In the genomic region with DNA sequence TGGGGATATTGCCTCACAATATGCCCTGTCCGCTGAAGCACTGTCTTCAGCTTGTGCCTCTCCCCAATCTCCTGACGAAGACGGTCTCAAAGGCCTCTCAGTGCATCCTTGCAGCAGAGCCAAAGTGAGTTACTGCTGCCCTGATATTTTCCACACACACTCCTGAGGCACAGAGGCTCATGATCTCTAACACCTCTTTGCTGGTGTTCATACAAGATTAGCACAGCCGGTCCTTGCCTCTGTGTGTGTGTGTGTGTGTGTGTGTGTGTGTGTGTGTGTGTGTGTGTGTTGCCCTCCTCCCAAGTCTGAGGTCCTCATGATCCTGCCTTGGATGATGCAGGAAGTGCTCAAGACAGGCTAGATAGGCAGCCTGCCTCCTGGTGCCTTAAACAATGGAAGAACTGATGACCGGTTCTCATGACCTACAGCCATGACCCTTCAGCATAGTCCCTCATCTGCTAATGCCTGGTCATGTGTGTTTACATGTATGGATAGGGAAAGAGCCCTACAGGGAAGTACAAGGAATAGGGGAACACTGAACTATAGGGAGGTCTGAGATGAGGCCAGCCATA, we compare ENCODE assay signal across 8 mouse cellular contexts.
DNase-seq lines count a peak whose midpoint lies in the region; ATAC-seq lines count a peak whose summit lies in the region.

No protein-coding gene starts in this region.

- WGBS in heart, embryonic 10.5 days = 63% methylated on average over 5 of the region's 5 CpGs
- 54% methylated on average over 5 of the region's 5 CpGs for WGBS in liver, embryonic 16.5 days (ENCODE audit: insufficient replicate concordance)
- 68% methylated on average over 5 of the region's 5 CpGs for WGBS in liver, embryonic 11.5 days
- 75% methylated on average over 5 of the region's 5 CpGs for WGBS in embryonic facial prominence, embryonic 13.5 days

- H3K9ac ChIP-seq in liver, embryonic 16.5 days (ENCODE audit: low read depth, low read length) = no peak overlapping the region
- no peak overlapping the region for H3K9ac ChIP-seq in liver, embryonic 11.5 days (ENCODE audit: low read depth, low read length)
- H3K9ac ChIP-seq in embryonic facial prominence, embryonic 13.5 days = no peak overlapping the region

- ATAC-seq in liver, embryonic 16.5 days (ENCODE audit: low read depth) = no peak
- no peak; the same call in 1 of the 2 replicates for ATAC-seq in liver, embryonic 11.5 days (replicated peaks; ENCODE audit: low FRiP score)
- ATAC-seq in embryonic facial prominence, embryonic 13.5 days (ENCODE audit: insufficient number of reproducible peaks, insufficient read depth, low FRiP score, low TSS enrichment, low read depth) = no peak
- 0 out of 2 replicates have a peak, but pooled peaks have one; percentile 8 for ATAC-seq in megakaryocyte, adult 5-6 weeks (ENCODE audit: poor library complexity, severe bottlenecking)

- H3K9me3 ChIP-seq in heart, embryonic 10.5 days = no peaks in the 10 kb centered on the region
- no peaks in the 10 kb centered on the region for H3K9me3 ChIP-seq in liver, embryonic 16.5 days (replicated peaks; ENCODE audit: control insufficient read depth, low read length)
- H3K9me3 ChIP-seq in liver, embryonic 11.5 days (ENCODE audit: control insufficient read depth, low read length) = no peaks in the 10 kb centered on the region
- no peaks in the 10 kb centered on the region for H3K9me3 ChIP-seq in embryonic facial prominence, embryonic 13.5 days

- DNase-seq in heart, embryonic 10.5 days (ENCODE audit: low spot score) = no peak
- no peak for DNase-seq in heart, adult 18-20 months
- no peak for DNase-seq in liver, embryonic 11.5 days (ENCODE audit: low spot score)
- DNase-seq in left cerebral cortex, postnatal 25 days (ENCODE audit: low spot score in 2 of 2) = no peak
- DNase-seq in embryo, embryonic 9.5 days (ENCODE audit: extremely low spot score) = no peak

- no peak overlapping the region for H3K4me2 ChIP-seq in liver, embryonic 16.5 days (ENCODE audit: low read depth, low read length)
- no peak overlapping the region for H3K4me2 ChIP-seq in liver, embryonic 11.5 days
- no peak overlapping the region for H3K4me2 ChIP-seq in embryonic facial prominence, embryonic 13.5 days

- intact Hi-C loops in left cerebral cortex, postnatal 25 days (cut with DNase I) = no loop called here

- H3K36me3 ChIP-seq in heart, embryonic 10.5 days = no peaks in the 10 kb centered on the region
- H3K36me3 ChIP-seq in liver, embryonic 16.5 days (ENCODE audit: control insufficient read depth, insufficient read depth) = no peaks in the 10 kb centered on the region
- H3K36me3 ChIP-seq in liver, embryonic 11.5 days (ENCODE audit: control insufficient read depth, insufficient read depth, low read length) = no peaks in the 10 kb centered on the region
- peaks cover 8% of the 10 kb centered on the region; the same call in 1 of the 2 replicates for H3K36me3 ChIP-seq in embryonic facial prominence, embryonic 13.5 days

- H3K27me3 ChIP-seq in heart, embryonic 10.5 days (ENCODE audit: insufficient read depth, poor library complexity, severe bottlenecking) = no peaks in the 10 kb centered on the region
- no peaks in the 10 kb centered on the region for H3K27me3 ChIP-seq in liver, embryonic 16.5 days (ENCODE audit: control insufficient read depth, insufficient read depth, low read depth, low read length)
- no peaks in the 10 kb centered on the region for H3K27me3 ChIP-seq in liver, embryonic 11.5 days (replicated peaks; ENCODE audit: control insufficient read depth, insufficient read depth, low read length)
- no peaks in the 10 kb centered on the region for H3K27me3 ChIP-seq in embryonic facial prominence, embryonic 13.5 days

- H3K27ac ChIP-seq in heart, embryonic 10.5 days = peak overlapping the region; percentile 78
- peak overlapping the region; percentile 54; the same call in 1 of the 2 replicates for H3K27ac ChIP-seq in liver, embryonic 16.5 days (ENCODE audit: low read length)
- no peak overlapping the region; the same call in 1 of the 2 replicates for H3K27ac ChIP-seq in liver, embryonic 11.5 days (ENCODE audit: low read depth, low read length)
- H3K27ac ChIP-seq in embryonic facial prominence, embryonic 13.5 days = peak overlapping the region; percentile 18; the same call in 1 of the 2 replicates

- H3K4me1 ChIP-seq in heart, embryonic 10.5 days = peaks cover 49% of the 10 kb centered on the region
- peaks cover 4% of the 10 kb centered on the region; the same call in 1 of the 2 replicates for H3K4me1 ChIP-seq in liver, embryonic 16.5 days (ENCODE audit: control insufficient read depth, low read depth, low read length)
- peaks cover 6% of the 10 kb centered on the region; the same call in 1 of the 2 replicates for H3K4me1 ChIP-seq in liver, embryonic 11.5 days (replicated peaks; ENCODE audit: control insufficient read depth, insufficient read depth, low read length)
- H3K4me1 ChIP-seq in embryonic facial prominence, embryonic 13.5 days = peaks cover 24% of the 10 kb centered on the region

- H3K4me3 ChIP-seq in heart, embryonic 10.5 days = no peak overlapping the region
- no peak overlapping the region for H3K4me3 ChIP-seq in liver, embryonic 16.5 days (ENCODE audit: low read depth, low read length)
- H3K4me3 ChIP-seq in liver, embryonic 11.5 days (ENCODE audit: low read depth, low read length) = no peak overlapping the region
- no peak overlapping the region for H3K4me3 ChIP-seq in embryonic facial prominence, embryonic 13.5 days
